ENCODE assay signal across 18 mouse cellular contexts in the genomic region with DNA sequence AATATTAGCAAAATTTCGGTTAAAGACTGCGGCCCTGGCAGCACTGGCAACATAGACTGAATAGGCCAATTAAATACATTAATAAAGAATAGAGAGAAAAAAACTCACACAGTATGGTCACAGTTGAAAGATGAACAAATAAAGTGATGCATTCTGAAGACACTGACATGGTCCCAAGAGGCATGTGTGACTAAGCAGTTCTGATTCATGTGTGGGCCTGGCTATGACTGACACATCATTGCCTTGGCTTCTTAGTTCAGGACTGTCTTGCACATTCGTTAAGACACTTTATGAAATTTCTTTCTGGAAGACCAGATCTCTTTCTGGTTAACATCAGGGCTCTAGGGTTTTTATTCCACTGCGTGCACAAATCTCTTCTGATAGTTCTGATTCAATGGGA.
DNase-seq lines count a peak whose midpoint lies in the region; ATAC-seq and TF ChIP-seq lines count a peak whose summit lies in the region.
"Had no signal": no experiment of that assay in that cellular context is flagged by ENCODE, and none has a peak within 500 bp of the region (broad histone marks: within the 10 kb centered on the region; RNA-seq: fewer than 3 reads in every experiment).

No protein-coding gene starts in this region.

- ATAC-seq in Patski = peak; percentile 70
- ATAC-seq: forebrain, embryonic 13.5 days; intestine, embryonic 15.5 days had no signal

- no peaks in the 10 kb centered on the region for H3K27me3 ChIP-seq in Patski
- H3K27me3 ChIP-seq: embryonic facial prominence, embryonic 12.5 days; forebrain, embryonic 13.5 days; heart, embryonic 15.5 days; intestine, embryonic 15.5 days had no signal

- POLR2A ChIA-PET in Patski (lab: Charles Lee) = no interaction called here

- DNase-seq in 3134 (ENCODE audit: extremely low read depth, insufficient read length, low spot score) = peak; percentile 11
- peak; percentile 70 for DNase-seq in 3T3-L1 (ENCODE audit: low read depth, low spot score)
- DNase-seq in Patski (ENCODE audit: low read depth, low spot score) = no peak
- DNase-seq in fibroblast of lung, adult 2 months (ENCODE audit: low read depth) = peak; percentile 12
- no peak for DNase-seq in right cerebral cortex, adult 2 months (ENCODE audit: low spot score in 2 of 2)
- DNase-seq in lung, postnatal 36 days = no peak
- DNase-seq: adrenal gland, postnatal 25 days; cerebellum, adult 11-12 months; cerebellum, adult 9-10 months; cerebellum, postnatal 25 days; gastrocnemius, postnatal 10 days; heart, adult 18-20 months; heart, postnatal 14 days; kidney, adult 18-20 months had no signal

- in situ Hi-C loops in Patski (cut with MboI; ENCODE audit: low pct_unique_long_range_greater_than_20kb) = loop anchor here (5.0 to 10.0 kb wide), 2 partner anchors 63 to 125 kb away; no protein-coding TSS in a partner anchor

- TF ChIP-seq CTCF in Patski (IDR thresholded peaks at IDR 0.05) = no peak

- CTCF ChIA-PET in Patski (lab: Charles Lee) = interaction anchor here (1.6 kb wide), 1 partner anchor 40 kb away, joined by 3 read pairs; no protein-coding TSS in a partner anchor

Comparison
In these comparisons a context has a peak if more than half of its experiments do, and no peak if none do; other contexts are left out.
1. DNase-seq: peak in 3134 (single experiment), 3T3-L1 (single experiment) and fibroblast of lung, adult 2 months (single experiment); none in Patski (single experiment), right cerebral cortex, adult 2 months (0 of 2) and lung, postnatal 36 days (single experiment).